Mouse (Mus musculus) forebrain, embryonic 12.5 days (tissue): ENCODE results near the gene Loxl4. TPM values are rescaled to one million over a fixed set of nuclear protein-coding genes. Genes with fewer than 3 reads are reported as not detected.

Experiments used
- ATAC-seq: fragments of 200-750 bp; cut with Nextera tagmentation; 2 replicates; pipeline ENCODE4 v1.8.0; 2017; ENCODE audit warnings: moderate TSS enrichment; ENCODE audit not compliant: low FRiP score
- H3K27ac ChIP-seq: fragments of 300-500 bp; sonication (generic); 2 replicates; pipeline ENCODE4 v1.5.1; 2016; ENCODE audit warnings: mild to moderate bottlenecking
- H3K27me3 ChIP-seq: fragments of 300-500 bp; sonication (generic); 2 replicates; pipeline ENCODE4 v1.6.1; 2016; ENCODE audit warnings: mild to moderate bottlenecking
- H3K36me3 ChIP-seq: fragments of 300-500 bp; sonication (generic); replicated peaks from 2 replicates; pipeline ENCODE4 v1.6.1; 2016; ENCODE audit warnings: mild to moderate bottlenecking
- H3K4me1 ChIP-seq: fragments of 300-500 bp; sonication (generic); 2 replicates; pipeline ENCODE4 v1.6.1; 2016
- H3K4me2 ChIP-seq: fragments of 300-500 bp; sonication (generic); 2 replicates; pipeline ENCODE4 v1.6.1; 2016; ENCODE audit warnings: mild to moderate bottlenecking, moderate library complexity
- H3K4me3 ChIP-seq: fragments of 300-500 bp; sonication (generic); replicated peaks from 2 replicates; pipeline ENCODE4 v1.5.1; 2016; ENCODE audit warnings: mild to moderate bottlenecking
- H3K9ac ChIP-seq: fragments of 300-500 bp; sonication (generic); 2 replicates; pipeline ENCODE4 v1.6.1; 2016; ENCODE audit warnings: mild to moderate bottlenecking
- H3K9me3 ChIP-seq: fragments of 300-500 bp; sonication (generic); 2 replicates; pipeline ENCODE4 v1.6.1; 2016
- WGBS: fragments of 180-500 bp; shearing (Covaris S2); methylation state at CpG from one replicate; pipeline ENCODE4 v1.1.7; 2016; 5-methylcytosine and 5-hydroxymethylcytosine counted together
- polyA plus RNA-seq: library from polyadenylated mRNA; unstranded; fragments of >200 nt; fragmentation: Nextera tagmentation; extraction: Ambion mirVana; gene quantifications from 2 replicates; pipeline ENCODE4 v1.2.1, GENCODE M21; 2016

Gene Loxl4
- polyA plus RNA-seq, 1 experiment from 2014 or later: 0.34 TPM

DNA sequence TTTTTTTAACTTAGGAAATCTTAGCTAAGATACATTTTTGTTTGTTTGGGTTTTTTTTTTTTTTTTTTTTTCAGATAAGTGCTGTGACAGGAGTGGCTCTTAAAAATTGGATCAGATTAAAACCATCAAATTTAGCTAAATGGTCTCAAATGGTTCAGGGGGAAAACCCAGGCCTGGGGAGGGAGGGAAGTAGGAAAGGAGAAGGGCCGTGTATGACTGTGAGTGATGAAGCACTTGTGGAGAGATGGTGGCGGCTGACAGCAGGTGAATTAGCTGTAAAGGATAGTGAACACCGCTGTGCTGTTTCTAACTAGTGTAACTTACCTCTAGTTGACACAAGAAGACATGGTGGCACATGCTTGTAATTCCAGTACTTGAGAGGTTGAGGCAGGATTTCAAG is 53.9 kb downstream of the Loxl4 start:
- Histone ChIP-seq H3K4me3 (no peak overlapping the region), H3K4me2 (no peak overlapping the region), H3K4me1 (no peaks in the 10 kb centered on the region), H3K36me3 (peaks cover 11% of the 10 kb centered on the region), H3K27ac (no peak overlapping the region), H3K9ac (no peak overlapping the region), H3K27me3 (no peaks in the 10 kb centered on the region), H3K9me3 (no peaks in the 10 kb centered on the region)
- WGBS: 83% methylated on average over 3 of the region's 3 CpGs
- no peak for ATAC-seq

Other genes with a start within 250 kb of the Loxl4 start
- gene Crtac1, start 181.0 kb downstream of the Loxl4 start, polyA plus RNA-seq: 8.6 and 9.3 TPM in 2 replicates
- 22.9 and 24.8 TPM in 2 replicates for gene R3hcc1l, start 94.1 kb downstream of the Loxl4 start, polyA plus RNA-seq
- 0.77 and 1.1 TPM in 2 replicates for gene Pyroxd2, start 140.0 kb upstream of the Loxl4 start, polyA plus RNA-seq
- gene Hps1, start 167.2 kb upstream of the Loxl4 start, polyA plus RNA-seq: 16.4 and 16.9 TPM in 2 replicates